Mouse (Mus musculus) C2C12 (cell line): Measurements from ENCODE around the gene Etnk1.

Source experiments
- CTCF ChIP-seq: IDR thresholded peaks from one replicate; pipeline ENCODE4 v1.5.1; 2011; ENCODE audit not compliant: control insufficient read depth, insufficient read depth, insufficient read length
- FOSL1 ChIP-seq: IDR thresholded peaks from one replicate; pipeline ENCODE4 v1.8.0; 2011; ENCODE audit warnings: mild to moderate bottlenecking, low read length; ENCODE audit not compliant: poor library complexity, insufficient read depth, severe bottlenecking
- MAX ChIP-seq: IDR thresholded peaks from one replicate; pipeline ENCODE4 v1.6.1; 2011; ENCODE audit warnings: mild to moderate bottlenecking, control low read depth
- MYOG ChIP-seq: IDR thresholded peaks from one replicate; pipeline ENCODE4 v1.6.1; 2011; ENCODE audit not compliant: control insufficient read depth, insufficient read length; ENCODE audit errors: extremely low read depth
- USF1 ChIP-seq: IDR thresholded peaks from one replicate; pipeline ENCODE4 v1.6.1; 2011; ENCODE audit warnings: low read depth, mild to moderate bottlenecking, control low read depth, moderate library complexity

GRCm38 (mm10) chr6:143232718-143233117 lies 65.7 kb downstream of the Etnk1 start:
- TF ChIP-seq CTCF: no peak
- TF ChIP-seq FOSL1: no peak
- TF ChIP-seq MAX: no peak
- TF ChIP-seq MYOG: no peak
- no peak for TF ChIP-seq USF1
